Mouse (Mus musculus) MEL (cell line): ENCODE measurements around the gene H2-Ke6. TPM values are rescaled to one million over a fixed set of nuclear protein-coding genes. Genes with fewer than 3 reads are reported as not detected.

Experiments
- DNase-seq: peaks from one replicate; pipeline ENCODE4 v3.0.0; 2011; ENCODE audit warnings: low read depth, low spot score
- H3K27ac ChIP-seq: 2 replicates; pipeline ENCODE4 v1.5.1; 2012; ENCODE audit warnings: low read depth, mild to moderate bottlenecking, control low read depth, low read length, moderate library complexity; ENCODE audit not compliant: control insufficient read depth
- H3K27me3 ChIP-seq, 2 experiments: fragments of 150-350 bp in 1 of 2; sonication (generic) in 1 of 2; 2 replicates each; pipeline ENCODE4 v1.6.1; 2012; ENCODE audit warnings: low read length in 2 of 2, mild to moderate bottlenecking in 2 of 2, improper control_type of control experiment in 1 of 2, moderate library complexity in 1 of 2; ENCODE audit not compliant: insufficient read depth in 2 of 2, control insufficient read depth in 1 of 2
- H3K36me3 ChIP-seq, 2 experiments: 2 replicates each; pipeline ENCODE4 v1.6.1; 2012 to 2014; ENCODE audit warnings: low read length in 2 of 2, improper control_type of control experiment in 1 of 2, inconsistent platforms in 1 of 2, mild to moderate bottlenecking in 1 of 2; ENCODE audit not compliant: insufficient read depth in 2 of 2, control insufficient read depth in 1 of 2
- H3K4me1 ChIP-seq, 2 experiments: fragments of 150-350 bp in 1 of 2; sonication (generic) in 1 of 2; 2 replicates each; pipeline ENCODE4 v1.6.1; 2012; ENCODE audit warnings: low read length in 2 of 2, improper control_type of control experiment in 1 of 2, mild to moderate bottlenecking in 1 of 2; ENCODE audit not compliant: insufficient read depth in 2 of 2, control insufficient read depth in 1 of 2
- H3K4me3 ChIP-seq, 2 experiments: fragments of 150-350 bp in 1 of 2; sonication (generic) in 1 of 2; 2 replicates each; pipeline ENCODE4 v1.5.1; 2012; ENCODE audit warnings: low read depth in 2 of 2, low read length in 2 of 2, mild to moderate bottlenecking in 2 of 2, moderate library complexity in 2 of 2, control low read depth in 1 of 2, improper control_type of control experiment in 1 of 2; ENCODE audit not compliant: control insufficient read depth in 1 of 2, insufficient read depth in 1 of 2
- H3K79me2 ChIP-seq: 2 replicates; pipeline ENCODE4 v1.6.1; 2012; ENCODE audit warnings: mild to moderate bottlenecking, low read length, moderate library complexity; ENCODE audit not compliant: control insufficient read depth, poor library complexity, insufficient read depth
- H3K9ac ChIP-seq: 2 replicates; pipeline ENCODE4 v1.6.1; 2012; ENCODE audit warnings: low read depth, mild to moderate bottlenecking, control low read depth, low read length, moderate library complexity; ENCODE audit not compliant: control insufficient read depth, poor library complexity, severe bottlenecking
- H3K9me3 ChIP-seq: fragments of 150-350 bp; sonication (generic); replicated peaks from 2 replicates; pipeline ENCODE4 v1.6.1; 2012; ENCODE audit warnings: mild to moderate bottlenecking, low read length, improper control_type of control experiment, moderate library complexity; ENCODE audit not compliant: insufficient read depth
- CTCF ChIP-seq, 3 experiments: IDR thresholded peaks in 2 of 3; conservative IDR thresholded peaks in 1 of 3; 2 replicates each; pipeline ENCODE4 v1.5.1; 2011 to 2012; ENCODE audit warnings: low read length in 3 of 3, low read depth in 2 of 3, mild to moderate bottlenecking in 2 of 3, improper control_type of control experiment in 1 of 3, inconsistent platforms in 1 of 3, mixed read lengths in 1 of 3, moderate library complexity in 1 of 3; ENCODE audit not compliant: control insufficient read depth in 1 of 3, insufficient read depth in 1 of 3, poor library complexity in 1 of 3, severe bottlenecking in 1 of 3
- E2F4 ChIP-seq: IDR thresholded peaks from 2 replicates; pipeline ENCODE4 v1.6.1; 2011; ENCODE audit warnings: low read depth, low read length, improper control_type of control experiment, borderline replicate concordance
- EP300 ChIP-seq, 2 experiments: IDR thresholded peaks; 2 replicates each; pipeline ENCODE4 v1.6.1; 2011; ENCODE audit warnings: improper control_type of control experiment in 2 of 2, low read length in 2 of 2, low read depth in 1 of 2, mild to moderate bottlenecking in 1 of 2
- GABPA ChIP-seq: IDR thresholded peaks from 2 replicates; pipeline ENCODE4 v1.6.1; 2012; ENCODE audit warnings: low read depth, mild to moderate bottlenecking, inconsistent platforms, low read length, improper control_type of control experiment, moderate library complexity
- JUND ChIP-seq: IDR thresholded peaks from 2 replicates; pipeline ENCODE4 v1.6.1; 2011; ENCODE audit warnings: low read depth, mild to moderate bottlenecking, improper control_type of control experiment, low read length
- MAFK ChIP-seq: IDR thresholded peaks from 2 replicates; pipeline ENCODE4 v1.6.1; 2011; ENCODE audit warnings: low read depth, mild to moderate bottlenecking, low read length, improper control_type of control experiment, borderline replicate concordance
- MAX ChIP-seq: IDR thresholded peaks from 2 replicates; pipeline ENCODE4 v1.6.1; 2011; ENCODE audit warnings: low read length, improper control_type of control experiment
- MAZ ChIP-seq: IDR thresholded peaks from 2 replicates; pipeline ENCODE4 v1.6.1; 2012; ENCODE audit warnings: low read depth, mild to moderate bottlenecking, inconsistent platforms, low read length, improper control_type of control experiment
- MYC ChIP-seq: IDR thresholded peaks from 2 replicates; pipeline ENCODE4 v1.6.1; 2011; ENCODE audit warnings: low read depth, mild to moderate bottlenecking, low read length, improper control_type of control experiment, moderate library complexity
- NRF1 ChIP-seq: IDR thresholded peaks from 2 replicates; pipeline ENCODE4 v1.6.1; 2014; ENCODE audit warnings: low read depth, mild to moderate bottlenecking, inconsistent platforms, low read length, improper control_type of control experiment, moderate library complexity; ENCODE audit not compliant: poor library complexity, insufficient read depth, severe bottlenecking
- POLR2A ChIP-seq, 2 experiments: IDR thresholded peaks; 2 replicates each; pipeline ENCODE4 v1.6.1; 2011 to 2012; ENCODE audit warnings: low read length in 2 of 2, mild to moderate bottlenecking in 2 of 2, control low read depth in 1 of 2, improper control_type of control experiment in 1 of 2, low read depth in 1 of 2, moderate library complexity in 1 of 2; ENCODE audit not compliant: control insufficient read depth in 1 of 2, insufficient read depth in 1 of 2, poor library complexity in 1 of 2
- POLR2AphosphoS2 ChIP-seq: IDR thresholded peaks from 2 replicates; pipeline ENCODE4 v1.6.1; 2011; ENCODE audit warnings: low read length, improper control_type of control experiment
- RAD21 ChIP-seq: IDR thresholded peaks from 2 replicates; pipeline ENCODE4 v1.6.1; 2011; ENCODE audit warnings: mild to moderate bottlenecking, low read depth, low read length, improper control_type of control experiment
- SMC3 ChIP-seq: IDR thresholded peaks from 2 replicates; pipeline ENCODE4 v1.6.1; 2011; ENCODE audit warnings: low read depth, low read length, improper control_type of control experiment
- TBP ChIP-seq: IDR thresholded peaks from 2 replicates; pipeline ENCODE4 v1.8.0; 2011; ENCODE audit warnings: low read depth, low read length, improper control_type of control experiment
- UBTF ChIP-seq: IDR thresholded peaks from 2 replicates; pipeline ENCODE4 v1.6.1; 2012; ENCODE audit warnings: low read depth, mild to moderate bottlenecking, inconsistent platforms, low read length, improper control_type of control experiment, moderate library complexity, borderline replicate concordance; ENCODE audit not compliant: insufficient read depth
- USF1 ChIP-seq: IDR thresholded peaks from 2 replicates; pipeline ENCODE4 v1.6.1; 2014; ENCODE audit warnings: low read depth, mild to moderate bottlenecking, inconsistent platforms, low read length, improper control_type of control experiment, moderate library complexity
- ZMIZ1 ChIP-seq: IDR thresholded peaks from 2 replicates; pipeline ENCODE4 v1.6.1; 2012; ENCODE audit warnings: low read depth, mild to moderate bottlenecking, inconsistent platforms, low read length, improper control_type of control experiment, moderate library complexity
- polyA plus RNA-seq, 2 experiments: library from polyadenylated mRNA; stranded (reverse) in 1 of 2; unstranded in 1 of 2; fragments of >175 nt in 1 of 2; fragments of >200 nt in 1 of 2; gene quantifications; 2 replicates each; pipeline versions ENCODE4 v1.2.1 to v1.2.4; 2012; ENCODE audit warnings: low replicate concordance in 2 of 2, low read depth in 1 of 2; ENCODE audit not compliant: insufficient read length in 2 of 2, insufficient read depth in 1 of 2, missing spikeins in 1 of 2
- total RNA-seq: library from RNA; depleted of rRNA; stranded (reverse); fragments of 300-350 nt; gene quantifications from 2 replicates; pipeline ENCODE4 v1.2.3, GENCODE M21; 2012

The H2-Ke6 gene
- total and polyA plus RNA-seq, 3 experiments: 24.1 to 34.4 TPM; not detected in 1

- H3K4me3 ChIP-seq: no peak within 1 kb of the TSS
- peaks cover 0 to 2% of the 10 kb centered on the region in 2 experiments; a peak in 1 of 4 replicates for H3K36me3 ChIP-seq
- H3K27me3 ChIP-seq: no peaks in the 10 kb centered on the region
- H3K9me3 ChIP-seq: no peaks in the 10 kb centered on the region
- H3K27ac ChIP-seq: no peak within 1 kb of the TSS
- H3K9ac ChIP-seq: no peak within 1 kb of the TSS
- DNase-seq: no peak
- peaks cover under 1% of the 10 kb centered on the region; the same call in 1 of the 2 replicates for H3K79me2 ChIP-seq
- TF ChIP-seq POLR2A (IDR thresholded peaks at IDR 0.05; ENCODE audit: control insufficient read depth in 1 of 2, insufficient read depth in 1 of 2, low read depth in 1 of 2, low read length in 2 of 2, poor library complexity in 1 of 2) (no peak), MAZ (no peak), POLR2AphosphoS2 (0 out of 2 replicates have a peak, but pooled peaks have one; percentile 28), ZMIZ1 (no peak)
- peaks cover 0 to under 1% of the 10 kb centered on the region in 2 experiments; a peak in 1 of 4 replicates for H3K4me1 ChIP-seq
Observed at GRCm38 (mm10) chr17:34038878-34039561, 11.2 kb upstream of the H2-Ke6 start, which contains the start of gene Col11a2. TSS of gene Col11a2 (plus strand) at chr17:34039437.

GRCm38 (mm10) chr17:34038440-34038839 is 10.6 kb upstream of the H2-Ke6 start:
- TF ChIP-seq NRF1 (no peak), RAD21 (no peak), MYC (no peak), POLR2AphosphoS2 (no peak), ZMIZ1 (no peak), SMC3 (no peak), MAX (no peak), USF1 (no peak), MAFK (no peak), CTCF (IDR thresholded peaks at IDR 0.05 in 2 of 3, conservative IDR thresholded peaks at IDR 0.05 in 1 of 3; ENCODE audit: control insufficient read depth in 1 of 3, insufficient read depth in 1 of 3, low read depth in 2 of 3, low read length in 3 of 3, poor library complexity in 1 of 3, severe bottlenecking in 1 of 3) (no peak), GABPA (no peak), JUND (no peak), POLR2A (IDR thresholded peaks at IDR 0.05; ENCODE audit: control insufficient read depth in 1 of 2, insufficient read depth in 1 of 2, low read depth in 1 of 2, low read length in 2 of 2, poor library complexity in 1 of 2) (no peak), TBP (no peak), E2F4 (no peak), UBTF (no peak), EP300 (IDR thresholded peaks at IDR 0.05; ENCODE audit: low read depth in 1 of 2, low read length in 2 of 2) (no peak)
- Histone ChIP-seq H3K36me3 (peaks cover 2% of the 10 kb centered on the region in 2 experiments; a peak in 3 of 4 replicates), H3K4me1 (peaks cover 0 to 5% of the 10 kb centered on the region in 2 experiments; a peak in 2 of 4 replicates), H3K27ac (no peak overlapping the region), H3K9ac (no peak overlapping the region), H3K9me3 (no peaks in the 10 kb centered on the region), H3K79me2 (peaks cover 3% of the 10 kb centered on the region; the same call in 1 of the 2 replicates), H3K27me3 (no peaks in the 10 kb centered on the region), H3K4me3 (no peak overlapping the region)
- no peak for DNase-seq
